Mouse (Mus musculus) forebrain, embryonic 10.5 days (tissue): Measurements from ENCODE around the gene Olfr401. TPM values are rescaled to one million over a fixed set of nuclear protein-coding genes. Genes with fewer than 3 reads are reported as not detected.
"Not testable (repeated sequence)": the region's sequence is repeated elsewhere in the genome, so short reads cannot be mapped to it uniquely, and the experiment has no call there.

Experiments
- DNase-seq: peaks from one replicate; pipeline ENCODE4 v3.0.0-alpha.2; 2017; ENCODE audit warnings: low spot score; ENCODE audit errors: extremely low spot score
- H3K27ac ChIP-seq: fragments of 300-500 bp; sonication (generic); 2 replicates; pipeline ENCODE4 v1.5.1; 2016; ENCODE audit warnings: mild to moderate bottlenecking
- H3K27me3 ChIP-seq: fragments of 300-500 bp; sonication (generic); 2 replicates; pipeline ENCODE4 v1.6.1; 2016; ENCODE audit warnings: mild to moderate bottlenecking; ENCODE audit not compliant: poor library complexity, severe bottlenecking
- H3K36me3 ChIP-seq: fragments of 300-500 bp; sonication (generic); replicated peaks from 2 replicates; pipeline ENCODE4 v1.6.1; 2016; ENCODE audit warnings: mild to moderate bottlenecking, moderate library complexity
- H3K4me1 ChIP-seq: fragments of 300-500 bp; sonication (generic); 2 replicates; pipeline ENCODE4 v1.6.1; 2016
- H3K4me3 ChIP-seq: fragments of 300-500 bp; sonication (generic); 2 replicates; pipeline ENCODE4 v1.5.1; 2016; ENCODE audit warnings: mild to moderate bottlenecking, moderate library complexity
- H3K9me3 ChIP-seq: fragments of 300-500 bp; sonication (generic); 2 replicates; pipeline ENCODE4 v1.6.1; 2016; ENCODE audit warnings: mild to moderate bottlenecking, moderate library complexity
- WGBS: fragments of 180-500 bp; shearing (Covaris S2); methylation state at CpG from one replicate; pipeline ENCODE4 v1.1.7; 2016; 5-methylcytosine and 5-hydroxymethylcytosine counted together
- polyA plus RNA-seq: library from polyadenylated mRNA; unstranded; fragments of >200 nt; fragmentation: Nextera tagmentation; extraction: Ambion mirVana; gene quantifications from 2 replicates; pipeline ENCODE4 v1.2.1, GENCODE M21; 2016

Gene Olfr401
- not detected in 2 replicates for polyA plus RNA-seq

- Histone ChIP-seq H3K27ac (no peak within 1 kb of the TSS), H3K36me3 (no peaks in the 10 kb centered on the region), H3K4me1 (no peaks in the 10 kb centered on the region), H3K4me3 (no peak within 1 kb of the TSS), H3K9me3 (peaks cover 62% of the 10 kb centered on the region), H3K27me3 (no peaks in the 10 kb centered on the region)
- DNase-seq = no peak
Measured at GRCm38 (mm10) chr11:74113412-74113811, at the start of gene Olfr401. Gene Olfr401, plus strand, starts transcription at chr11:74113712.

DNA sequence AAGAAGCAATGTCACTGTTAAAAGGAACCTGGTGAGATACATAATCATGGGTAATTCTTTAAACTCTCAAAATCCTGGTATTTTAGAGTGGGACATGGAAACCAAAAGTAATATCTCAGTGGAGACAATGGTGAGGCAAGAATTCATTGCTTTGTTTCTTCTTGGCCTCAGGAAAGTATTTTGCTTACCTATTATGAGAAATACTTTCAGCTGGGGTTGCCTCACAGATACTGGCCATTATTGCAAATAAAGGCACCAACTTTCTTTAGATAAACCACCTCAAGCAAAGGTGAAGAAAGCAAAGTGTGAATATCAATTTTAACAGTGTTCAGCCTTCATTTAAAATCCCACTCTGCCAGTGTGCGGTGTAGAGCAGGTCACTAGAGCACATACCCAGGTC is 43.9 kb upstream of the Olfr401 start, which contains the start of gene Zfp616:
Zfp616 (plus strand) TSS at position 301 of the 400 bp plus-strand sequence.
- Histone ChIP-seq H3K4me3 (no peak within 1 kb of the TSS), H3K9me3 (peaks cover 39% of the 10 kb centered on the region), H3K27me3 (no peaks in the 10 kb centered on the region), H3K4me1 (no peaks in the 10 kb centered on the region), H3K36me3 (no peaks in the 10 kb centered on the region), H3K27ac (no peak within 1 kb of the TSS)
- WGBS = 94% methylated on average over 1 of the region's 1 CpGs
- DNase-seq = no peak

GRCm38 (mm10) chr11:74100724-74101123 is 12.8 kb upstream of the Olfr401 start:
- DNase-seq = no peak
- Histone ChIP-seq H3K27ac (no peak overlapping the region), H3K9me3 (peaks cover 68% of the 10 kb centered on the region), H3K4me3 (no peak overlapping the region), H3K4me1 (no peaks in the 10 kb centered on the region), H3K36me3 (no peaks in the 10 kb centered on the region), H3K27me3 (no peaks in the 10 kb centered on the region)
- 80% methylated on average over 2 of the region's 2 CpGs for WGBS

DNA sequence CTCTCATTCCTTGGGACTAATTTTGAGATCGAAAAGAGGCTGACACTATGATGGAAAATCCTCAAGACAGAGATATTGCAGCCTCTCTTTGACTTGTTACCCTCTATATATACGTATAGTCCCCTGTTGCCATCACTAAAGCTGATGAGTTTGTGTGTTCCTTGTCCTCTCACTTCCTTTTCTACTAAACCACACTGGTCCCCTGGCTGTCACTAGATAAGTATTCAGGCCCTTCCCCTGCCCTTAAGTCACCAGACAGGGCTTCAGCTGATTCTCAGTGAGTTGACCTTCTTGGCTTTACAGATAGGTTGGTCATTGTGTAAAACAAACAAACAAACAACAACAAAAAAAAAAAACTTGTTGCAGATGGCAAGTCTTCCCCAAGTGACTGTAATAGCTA is 12.0 kb upstream of the Olfr401 start:
- H3K36me3 ChIP-seq = no peaks in the 10 kb centered on the region
- peaks cover 66% of the 10 kb centered on the region for H3K9me3 ChIP-seq
- DNase-seq = no peak
- 67% methylated on average over 2 of the region's 2 CpGs for WGBS
- no peaks in the 10 kb centered on the region for H3K4me1 ChIP-seq
- H3K27me3 ChIP-seq = no peaks in the 10 kb centered on the region
- H3K4me3 ChIP-seq = no peak overlapping the region
- H3K27ac ChIP-seq = no peak overlapping the region

- Histone ChIP-seq H3K27ac (no peak overlapping the region), H3K27me3 (no peaks in the 10 kb centered on the region), H3K4me3 (no peak overlapping the region), H3K36me3 (no peaks in the 10 kb centered on the region), H3K9me3 (peaks cover 62% of the 10 kb centered on the region), H3K4me1 (no peaks in the 10 kb centered on the region)
- DNase-seq = no peak
- 43% methylated on average over 5 of the region's 5 CpGs for WGBS
Measured at GRCm38 (mm10) chr11:74105066-74105465, 8.4 kb upstream of the Olfr401 start.

DNA sequence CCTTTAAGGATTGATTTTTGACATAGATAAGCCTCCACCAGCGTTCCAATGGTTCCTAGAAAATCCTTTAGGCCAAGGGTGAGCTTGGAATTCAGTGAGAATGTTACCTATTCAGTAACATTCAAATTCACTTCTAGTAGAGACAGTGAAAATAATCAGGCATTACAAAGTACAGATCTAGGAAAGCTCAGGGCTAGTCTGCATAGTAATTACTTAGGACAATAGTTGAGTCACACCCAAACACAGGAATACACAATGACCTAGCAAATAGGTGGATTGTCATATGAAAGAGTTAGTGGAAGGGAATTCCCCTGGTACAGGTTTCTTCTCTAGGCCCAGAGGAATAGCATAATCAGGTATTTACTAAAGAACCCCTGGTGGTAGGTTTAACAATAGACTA is 26.5 kb downstream of the Olfr401 start:
- peaks cover 88% of the 10 kb centered on the region for H3K9me3 ChIP-seq

GRCm38 (mm10) chr11:74145866-74146265 is 32.4 kb downstream of the Olfr401 start:
- Histone ChIP-seq H3K4me1 (no peaks in the 10 kb centered on the region), H3K36me3 (no peaks in the 10 kb centered on the region), H3K9me3 (peaks cover 95% of the 10 kb centered on the region), H3K27ac (no peak overlapping the region), H3K27me3 (no peaks in the 10 kb centered on the region), H3K4me3 (no peak overlapping the region)
- DNase-seq = no peak

More for the DNA sequence above, 26.5 kb downstream of the Olfr401 start:
- not testable (repeated sequence) for H3K27me3 ChIP-seq, H3K36me3 ChIP-seq, H3K4me1 ChIP-seq, H3K4me3 ChIP-seq, DNase-seq, H3K27ac ChIP-seq
- WGBS = 40% methylated on average over 1 of the region's 1 CpGs

GRCm38 (mm10) chr11:74153229-74153628 is 39.7 kb downstream of the Olfr401 start, which contains the start of gene Olfr402:
Gene Olfr402, plus strand, starts transcription at chr11:74153529.
- no peak within 1 kb of the TSS for H3K27ac ChIP-seq
- no peaks in the 10 kb centered on the region for H3K4me1 ChIP-seq
- no peaks in the 10 kb centered on the region for H3K36me3 ChIP-seq
- H3K4me3 ChIP-seq = no peak within 1 kb of the TSS
- no peak for DNase-seq
- peaks cover 83% of the 10 kb centered on the region for H3K9me3 ChIP-seq
- H3K27me3 ChIP-seq = no peaks in the 10 kb centered on the region
- 62% methylated on average over 3 of the region's 3 CpGs for WGBS

GRCm38 (mm10) chr11:74168771-74169170 is 55.3 kb downstream of the Olfr401 start:
- no peak overlapping the region for H3K4me3 ChIP-seq
- no peak for DNase-seq
- H3K27ac ChIP-seq = no peak overlapping the region
- H3K9me3 ChIP-seq = peaks cover 14% of the 10 kb centered on the region
- no peaks in the 10 kb centered on the region for H3K36me3 ChIP-seq
- no peaks in the 10 kb centered on the region for H3K4me1 ChIP-seq
- no peaks in the 10 kb centered on the region for H3K27me3 ChIP-seq

Other genes starting within 250 kb of the Olfr401 start
- not detected in 2 replicates for gene Olfr394, start 222.9 kb upstream of the Olfr401 start, polyA plus RNA-seq
- not detected in 2 replicates for gene Olfr395, start 204.4 kb upstream of the Olfr401 start, polyA plus RNA-seq
- not detected in 2 replicates for gene Olfr23, start 177.0 kb upstream of the Olfr401 start, polyA plus RNA-seq
- not detected in 2 replicates for gene Olfr397, start 152.9 kb upstream of the Olfr401 start, polyA plus RNA-seq
- not detected in 2 replicates for gene Olfr398, start 123.3 kb upstream of the Olfr401 start, polyA plus RNA-seq
- not detected in 2 replicates for gene Olfr139, start 57.2 kb upstream of the Olfr401 start, polyA plus RNA-seq
- not detected in 2 replicates for gene Olfr399, start 57.1 kb upstream of the Olfr401 start, polyA plus RNA-seq
- gene Zfp616, start 43.8 kb upstream of the Olfr401 start, polyA plus RNA-seq = not detected in 2 replicates
- gene Olfr402, start 39.8 kb downstream of the Olfr401 start, polyA plus RNA-seq = not detected in 2 replicates
- not detected in 2 replicates for gene Olfr403, start 72.5 kb downstream of the Olfr401 start, polyA plus RNA-seq
- gene Olfr43, start 97.7 kb downstream of the Olfr401 start, polyA plus RNA-seq = not detected in 2 replicates
- gene Olfr406, start 146.1 kb downstream of the Olfr401 start, polyA plus RNA-seq = not detected in 2 replicates
- gene Olfr59, start 170.0 kb downstream of the Olfr401 start, polyA plus RNA-seq = not detected in 2 replicates
- not detected in 2 replicates for gene Olfr410, start 224.3 kb downstream of the Olfr401 start, polyA plus RNA-seq
- gene Olfr411, start 238.9 kb downstream of the Olfr401 start, polyA plus RNA-seq = not detected in 2 replicates
- not detected in 2 replicates for gene Olfr412, start 248.4 kb downstream of the Olfr401 start, polyA plus RNA-seq